Comparison of ENCODE assay signal across 21 mouse cellular contexts in genomic region chr7:18265089-18265488, GRCm38 (mm10). TPM values are rescaled to one million over a fixed set of nuclear protein-coding genes. Genes with fewer than 3 reads are reported as not detected.
DNase-seq lines count a peak whose midpoint lies in the region; ATAC-seq and TF ChIP-seq lines count a peak whose summit lies in the region.
"Had no signal": no experiment of that assay in that cellular context is flagged by ENCODE, and none has a peak within 500 bp of the region (broad histone marks: within the 10 kb centered on the region; RNA-seq: fewer than 3 reads in every experiment).

No protein-coding gene starts in this region.

- WGBS in small intestine, adult 2 months: 53% methylated on average over 5 of the region's 5 CpGs

- no peaks in the 10 kb centered on the region for H3K4me1 ChIP-seq in small intestine, adult 2 months (ENCODE audit: control insufficient read depth, insufficient read depth, insufficient read length, low read length)
- H3K4me1 ChIP-seq: limb, embryonic 15.5 days; neural tube, embryonic 13.5 days had no signal

- no peak for TF ChIP-seq POLR2A in small intestine, adult 2 months (IDR thresholded peaks at IDR 0.05; ENCODE audit: low read depth, low read length)

- ATAC-seq in CD4-positive, CD25-positive, alpha-beta regulatory T cell, adult 4 months: no peak
- ATAC-seq in granulocyte monocyte progenitor cell, adult 5-6 weeks (replicated peaks; ENCODE audit: poor library complexity, severe bottlenecking): no peak
- ATAC-seq: activated CD4-positive, CD25-positive, alpha-beta regulatory T cell, adult 4 months; midbrain, embryonic 16.5 days had no signal

- H3K27ac ChIP-seq in small intestine, adult 2 months (ENCODE audit: insufficient read depth, low read depth, low read length): no peak overlapping the region
- H3K27ac ChIP-seq: hindbrain, embryonic 14.5 days; limb, embryonic 15.5 days; macrophage; neural tube, embryonic 13.5 days had no signal

- no peaks in the 10 kb centered on the region for H3K27me3 ChIP-seq in small intestine, adult 2 months (ENCODE audit: control insufficient read depth, insufficient read depth, low read length)
- H3K27me3 ChIP-seq: limb, embryonic 15.5 days; neural tube, embryonic 13.5 days had no signal

- H3K36me3 ChIP-seq in small intestine, adult 2 months (ENCODE audit: control insufficient read depth, insufficient read depth, low read length): no peaks in the 10 kb centered on the region
- H3K36me3 ChIP-seq: limb, embryonic 15.5 days; neural tube, embryonic 13.5 days had no signal

- peak; percentile 54; the same call in 1 of the 2 replicates for TF ChIP-seq CTCF in small intestine, adult 2 months (IDR thresholded peaks at IDR 0.05; ENCODE audit: extremely low read depth, insufficient read length, insufficient replicate concordance, low read depth, low read length)

- H3K4me3 ChIP-seq in small intestine, adult 2 months (ENCODE audit: low read depth, low read length): no peak overlapping the region
- H3K4me3 ChIP-seq: erythroblast, embryonic 14.5 days; limb, embryonic 15.5 days; neural tube, embryonic 13.5 days had no signal

- peak; percentile 12 for DNase-seq in CD4-positive, CD25-positive, alpha-beta regulatory T cell, adult 2 months (ENCODE audit: low read depth, low spot score)
- DNase-seq in kidney, adult 11 months: peak; percentile 6
- DNase-seq in kidney, postnatal 10 days: no peak
- DNase-seq in thymus, postnatal 4 days: peak; percentile 11
- DNase-seq in thymus, postnatal 10 days (ENCODE audit: low spot score in 2 of 2): no peak
- DNase-seq: embryo, embryonic 11 days; thymus, adult 18-20 months had no signal

RNA-seq across cellular contexts. Expression of gene Mill1, which starts 19.9 kb away (rescaled TPM):
- not detected for polyA plus RNA-seq in CD4-positive, CD25-positive, alpha-beta regulatory T cell, adult 4 months (2017; shearing (Covaris generic))
- polyA plus RNA-seq in small intestine, adult 2 months (2012; rRNA removed): 0.05 TPM in 1 of 2 replicates, not detected in the other
- not detected in 2 replicates for total RNA-seq in granulocyte monocyte progenitor cell, adult 5-6 weeks (2014; fragmentation: Nextera tagmentation)
- total RNA-seq in granulocyte monocyte progenitor cell, adult 5-6 weeks (2017): not detected in 2 replicates
- total RNA-seq: gastrocnemius, postnatal 4 days; left cerebral cortex, adult 8-10 months had no signal
- polyA plus RNA-seq: activated CD4-positive, CD25-positive, alpha-beta regulatory T cell, adult 4 months; erythroblast, embryonic 14.5 days; heart, postnatal 0 days; hindbrain, embryonic 14.5 days; macrophage; midbrain, embryonic 16.5 days; neural tube, embryonic 13.5 days; spleen, adult 2 months had no signal

Comparison
In these comparisons a context has a peak if more than half of its experiments do, and no peak if none do; other contexts are left out.
1. DNase-seq: peak in CD4-positive, CD25-positive, alpha-beta regulatory T cell, adult 2 months (single experiment), kidney, adult 11 months (single experiment) and thymus, postnatal 4 days (single experiment); none in kidney, postnatal 10 days (single experiment) and thymus, postnatal 10 days (0 of 2).